Mouse (Mus musculus) G1E (cell line): ENCODE measurements around the gene Unc5b.

Source experiments
- GATA1 ChIP-seq: IDR thresholded peaks from 2 replicates; pipeline ENCODE4 v1.6.1; 2012; ENCODE audit warnings: borderline replicate concordance, low read length, inconsistent platforms, mixed read lengths
- POLR2AphosphoS5 ChIP-seq: IDR thresholded peaks from 2 replicates; pipeline ENCODE4 v1.6.1; 2012; ENCODE audit warnings: low read depth, low read length, inconsistent platforms; ENCODE audit not compliant: insufficient replicate concordance

DNA sequence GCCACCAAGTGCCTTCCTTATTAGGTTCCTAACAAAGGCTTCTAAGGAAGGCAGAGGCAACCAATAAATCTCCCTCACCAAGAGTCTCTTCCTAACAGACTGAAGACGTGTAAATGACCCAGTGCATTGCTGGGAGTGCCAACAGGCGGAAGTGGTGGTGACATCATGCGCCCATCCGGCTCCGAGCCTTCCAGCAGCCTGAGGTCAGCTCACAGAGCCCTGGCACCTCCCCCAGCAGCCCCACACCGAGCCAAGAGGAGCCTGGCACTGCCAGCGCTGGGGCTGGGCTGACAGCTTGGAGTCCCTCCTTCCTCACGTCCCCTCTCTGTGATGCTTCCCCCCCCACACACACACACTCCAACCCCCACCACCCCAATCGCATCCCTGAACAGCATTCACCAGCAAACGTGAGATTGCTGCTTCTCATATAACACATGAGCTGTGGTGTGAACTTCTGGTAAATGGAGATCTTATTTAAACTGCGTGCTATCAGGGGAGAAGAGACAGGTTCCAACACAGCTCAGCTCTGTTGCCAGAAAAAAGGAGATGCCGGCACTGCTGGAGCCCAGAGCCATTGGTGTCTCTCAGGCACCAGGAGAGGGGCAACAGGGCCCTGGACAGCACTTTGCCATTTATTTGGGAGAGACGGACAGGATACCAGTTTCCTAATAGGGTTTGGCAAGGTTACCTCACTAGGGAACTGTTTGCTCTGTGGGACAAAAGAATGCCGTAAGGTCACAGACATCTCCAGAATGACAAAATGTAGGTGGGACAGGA lies 14.3 kb downstream of the Unc5b start:
- TF ChIP-seq POLR2AphosphoS5 (no peak), GATA1 (no peak)
